Mouse (Mus musculus) intestine, postnatal 0 days (tissue): ENCODE data around the gene AL607142.1. TPM values are rescaled to one million over a fixed set of nuclear protein-coding genes. Genes with fewer than 3 reads are reported as not detected.
A peak's percentile ranks its signal among the peaks of the same experiment; 100 is the strongest.

Source experiments
- ATAC-seq: fragments of 200-750 bp; cut with Nextera tagmentation; 2 replicates; pipeline ENCODE4 v1.8.0; 2017; ENCODE audit warnings: mild to moderate bottlenecking, moderate TSS enrichment, moderate library complexity
- H3K27ac ChIP-seq: fragments of 300-500 bp; sonication (generic); 2 replicates; pipeline ENCODE4 v1.5.1; 2014; ENCODE audit warnings: mild to moderate bottlenecking, low read depth, low read length, moderate library complexity
- H3K27me3 ChIP-seq: fragments of 300-500 bp; sonication (generic); replicated peaks from 2 replicates; pipeline ENCODE4 v1.6.1; 2014; ENCODE audit warnings: low read length, mixed read lengths; ENCODE audit not compliant: control insufficient read depth, insufficient read depth
- H3K36me3 ChIP-seq: fragments of 300-500 bp; sonication (generic); 2 replicates; pipeline ENCODE4 v1.6.1; 2014; ENCODE audit warnings: mild to moderate bottlenecking, moderate library complexity; ENCODE audit not compliant: control insufficient read depth, insufficient read depth
- H3K4me1 ChIP-seq: fragments of 300-500 bp; sonication (generic); replicated peaks from 2 replicates; pipeline ENCODE4 v1.6.1; 2014; ENCODE audit warnings: antibody characterized with exemption, low read length, mixed read lengths; ENCODE audit not compliant: control insufficient read depth, insufficient read depth
- H3K4me2 ChIP-seq: fragments of 300-500 bp; sonication (generic); replicated peaks from 2 replicates; pipeline ENCODE4 v1.6.1; 2014; ENCODE audit warnings: low read depth, mild to moderate bottlenecking, moderate library complexity
- H3K4me3 ChIP-seq: fragments of 300-500 bp; sonication (generic); 2 replicates; pipeline ENCODE4 v1.5.1; 2014; ENCODE audit warnings: low read depth, low read length
- H3K9ac ChIP-seq: fragments of 300-500 bp; sonication (generic); 2 replicates; pipeline ENCODE4 v1.6.1; 2014; ENCODE audit warnings: mild to moderate bottlenecking, low read depth, low read length
- H3K9me3 ChIP-seq: fragments of 300-500 bp; sonication (generic); 2 replicates; pipeline ENCODE4 v1.6.1; 2016; ENCODE audit warnings: mixed run types; ENCODE audit not compliant: control insufficient read depth
- CTCF ChIP-seq: sonication (generic); IDR thresholded peaks from 2 replicates; pipeline ENCODE4 v1.5.1; 2016; ENCODE audit warnings: low read depth, mild to moderate bottlenecking, control low read depth, antibody characterized with exemption, moderate library complexity
- WGBS: fragments of 180-500 bp; shearing (Covaris S2); extraction: QIAGEN DNeasy Blood & Tissue Kit; methylation state at CpG from one replicate; pipeline ENCODE4 v1.1.7; 2014; 5-methylcytosine and 5-hydroxymethylcytosine counted together
- polyA plus RNA-seq: library from polyadenylated mRNA; unstranded; fragments of >200 nt; fragmentation: Nextera tagmentation; extraction: Ambion mirVana; gene quantifications from 2 replicates; pipeline ENCODE4 v1.2.1, GENCODE M21; 2015

The AL607142.1 gene
- polyA plus RNA-seq, 1 experiment from 2014 or later, result not detected

DNA sequence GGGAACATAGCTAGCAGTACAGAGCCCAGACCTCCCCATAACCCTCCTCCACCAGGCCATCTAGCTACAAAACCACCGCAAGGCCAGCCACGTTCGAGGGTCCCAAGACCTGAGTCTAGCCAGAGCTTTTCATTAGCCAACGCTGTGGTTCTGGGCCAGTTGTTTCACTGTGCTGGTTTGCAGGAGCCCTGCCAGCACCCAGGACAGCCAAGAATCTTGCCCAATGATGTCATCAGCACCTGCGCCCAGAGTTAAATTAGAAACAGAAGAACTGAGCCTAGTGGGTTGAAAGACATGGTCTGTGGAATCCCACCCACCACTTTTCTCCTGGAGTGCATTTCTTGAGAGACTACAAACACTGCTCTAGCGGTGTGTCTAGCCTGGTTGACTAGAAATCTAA, 61.3 kb downstream of the AL607142.1 start:
- H3K9me3 ChIP-seq, result no peaks in the 10 kb centered on the region
- no peaks in the 10 kb centered on the region for H3K36me3 ChIP-seq
- no peak overlapping the region for H3K4me3 ChIP-seq
- no peak overlapping the region for H3K27ac ChIP-seq
- no peak overlapping the region for H3K4me2 ChIP-seq
- no peak for ATAC-seq
- no peak for TF ChIP-seq CTCF
- H3K9ac ChIP-seq, result no peak overlapping the region
- 94% methylated on average over 6 of the region's 6 CpGs for WGBS
- H3K4me1 ChIP-seq, result no peaks in the 10 kb centered on the region
- H3K27me3 ChIP-seq, result no peaks in the 10 kb centered on the region

DNA sequence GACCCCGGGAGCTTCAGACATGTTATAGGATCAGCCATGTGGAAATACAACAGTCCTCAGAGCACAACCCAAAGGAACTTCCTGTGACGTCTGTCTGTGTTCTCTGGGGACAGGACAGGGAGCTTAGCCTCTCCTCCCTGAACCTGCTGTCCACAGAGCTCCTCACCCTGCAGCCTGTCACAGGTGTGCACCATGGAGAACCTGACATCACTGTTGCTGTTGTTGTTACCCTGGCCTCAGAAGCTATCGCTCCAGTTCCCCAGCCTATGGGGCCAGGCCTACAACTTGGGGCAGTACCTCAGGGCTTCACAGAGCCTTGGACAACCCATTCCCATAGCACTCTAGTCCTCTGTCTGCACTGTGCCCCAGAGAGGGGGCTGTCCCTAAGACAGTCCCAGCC, 62.5 kb downstream of the AL607142.1 start:
- 82% methylated on average over 3 of the region's 3 CpGs for WGBS
- no peaks in the 10 kb centered on the region for H3K27me3 ChIP-seq
- H3K27ac ChIP-seq, result no peak overlapping the region
- H3K4me2 ChIP-seq, result no peak overlapping the region
- ATAC-seq, result no peak
- H3K4me3 ChIP-seq, result no peak overlapping the region
- H3K9ac ChIP-seq, result no peak overlapping the region
- no peaks in the 10 kb centered on the region for H3K36me3 ChIP-seq
- no peaks in the 10 kb centered on the region for H3K9me3 ChIP-seq
- no peaks in the 10 kb centered on the region for H3K4me1 ChIP-seq
- TF ChIP-seq CTCF, result no peak

DNA sequence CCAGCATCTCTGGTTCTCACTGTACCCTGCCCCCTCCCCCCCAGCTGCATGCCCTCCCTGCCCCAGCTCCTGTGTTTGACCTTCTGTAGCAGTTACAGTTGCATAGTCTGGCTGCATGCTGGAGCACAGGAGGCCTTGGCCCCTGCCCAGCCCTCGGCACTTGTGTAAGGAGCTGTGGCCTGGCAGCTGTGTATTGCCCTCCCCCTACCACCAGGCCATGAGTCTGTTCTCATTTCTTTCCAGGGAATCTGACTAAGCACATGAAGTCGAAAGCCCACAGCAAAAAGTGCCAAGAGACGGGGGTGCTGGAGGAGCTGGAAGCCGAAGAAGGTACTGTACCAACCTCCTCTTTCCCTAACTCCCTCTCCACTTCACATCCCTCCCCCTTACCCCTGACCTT, 63.2 kb downstream of the AL607142.1 start:
- no peak overlapping the region for H3K4me3 ChIP-seq
- whole genome bisulfite sequencing, result 66% methylated on average over 4 of the region's 4 CpGs
- no peak overlapping the region for H3K27ac ChIP-seq
- H3K27me3 ChIP-seq, result no peaks in the 10 kb centered on the region
- TF ChIP-seq CTCF, result no peak
- no peak overlapping the region for H3K4me2 ChIP-seq
- H3K36me3 ChIP-seq, result no peaks in the 10 kb centered on the region
- no peak overlapping the region for H3K9ac ChIP-seq
- ATAC-seq, result no peak
- H3K4me1 ChIP-seq, result no peaks in the 10 kb centered on the region
- no peaks in the 10 kb centered on the region for H3K9me3 ChIP-seq

DNA sequence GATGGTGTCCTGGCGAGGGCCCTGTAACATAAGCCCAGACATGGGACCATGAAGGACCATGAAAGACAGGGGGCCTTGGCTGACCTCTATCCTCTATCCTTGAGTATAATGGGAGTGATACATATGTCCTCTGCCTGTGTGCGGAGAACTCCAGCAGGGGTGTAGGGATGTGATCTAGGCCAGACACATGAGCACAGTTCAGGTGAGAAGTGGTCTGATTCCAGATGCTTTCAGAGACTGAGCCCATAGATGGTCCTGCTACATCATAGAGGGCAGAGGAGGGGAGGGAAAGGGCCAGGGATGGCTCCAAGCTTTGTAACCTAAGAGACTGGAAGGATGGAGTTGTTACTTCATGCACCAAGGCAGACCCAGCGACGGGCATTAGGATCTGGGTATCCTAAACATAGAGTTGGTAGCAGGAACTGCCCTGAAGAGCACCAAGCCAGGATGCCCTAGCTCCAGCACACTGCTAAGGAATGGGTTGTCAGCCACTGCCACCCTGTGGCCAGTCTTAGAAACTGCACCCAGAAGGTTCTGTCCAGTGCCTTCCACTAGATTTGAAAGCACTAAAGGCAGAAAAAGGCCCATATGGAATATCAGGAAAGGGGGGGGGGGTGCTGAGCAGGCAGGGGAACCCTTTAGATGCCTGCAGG, 64.6 kb downstream of the AL607142.1 start:
- peak; percentile 94 for TF ChIP-seq CTCF
- Histone ChIP-seq H3K27me3 (no peaks in the 10 kb centered on the region), H3K9ac (no peak overlapping the region), H3K27ac (no peak overlapping the region), H3K4me1 (no peaks in the 10 kb centered on the region), H3K4me2 (no peak overlapping the region), H3K36me3 (no peaks in the 10 kb centered on the region; the same call in 1 of the 2 replicates), H3K4me3 (no peak overlapping the region), H3K9me3 (no peaks in the 10 kb centered on the region)
- no peak; the same call in 1 of the 2 replicates for ATAC-seq
- WGBS, result 51% methylated on average over 4 of the region's 4 CpGs

DNA sequence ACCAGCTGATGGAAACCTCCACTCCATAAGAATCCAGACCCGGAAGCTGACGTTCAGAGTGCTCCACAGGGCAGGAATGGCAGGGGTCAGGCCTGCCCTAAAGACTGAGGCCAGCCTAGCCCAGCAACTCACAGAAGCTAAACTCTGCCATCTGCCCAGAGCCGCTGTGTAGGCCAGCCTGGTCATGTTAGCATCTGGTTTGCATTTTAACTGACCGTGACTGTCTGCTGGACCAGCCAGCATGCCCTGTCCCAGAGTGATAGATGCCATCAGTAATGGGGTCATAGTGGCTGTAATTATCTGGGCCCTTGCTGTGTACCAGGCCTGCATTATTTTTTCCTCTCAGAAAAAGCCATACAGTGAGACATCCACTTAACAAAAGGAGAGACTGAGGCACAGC, 66.1 kb downstream of the AL607142.1 start:
- no peaks in the 10 kb centered on the region for H3K9me3 ChIP-seq
- H3K4me3 ChIP-seq, result no peak overlapping the region
- H3K27ac ChIP-seq, result no peak overlapping the region
- H3K4me1 ChIP-seq, result no peaks in the 10 kb centered on the region
- H3K27me3 ChIP-seq, result no peaks in the 10 kb centered on the region
- H3K9ac ChIP-seq, result no peak overlapping the region
- no peak for TF ChIP-seq CTCF
- no peak for ATAC-seq
- WGBS, result 91% methylated on average over 4 of the region's 4 CpGs
- no peak overlapping the region for H3K4me2 ChIP-seq
- no peaks in the 10 kb centered on the region; the same call in 1 of the 2 replicates for H3K36me3 ChIP-seq

DNA sequence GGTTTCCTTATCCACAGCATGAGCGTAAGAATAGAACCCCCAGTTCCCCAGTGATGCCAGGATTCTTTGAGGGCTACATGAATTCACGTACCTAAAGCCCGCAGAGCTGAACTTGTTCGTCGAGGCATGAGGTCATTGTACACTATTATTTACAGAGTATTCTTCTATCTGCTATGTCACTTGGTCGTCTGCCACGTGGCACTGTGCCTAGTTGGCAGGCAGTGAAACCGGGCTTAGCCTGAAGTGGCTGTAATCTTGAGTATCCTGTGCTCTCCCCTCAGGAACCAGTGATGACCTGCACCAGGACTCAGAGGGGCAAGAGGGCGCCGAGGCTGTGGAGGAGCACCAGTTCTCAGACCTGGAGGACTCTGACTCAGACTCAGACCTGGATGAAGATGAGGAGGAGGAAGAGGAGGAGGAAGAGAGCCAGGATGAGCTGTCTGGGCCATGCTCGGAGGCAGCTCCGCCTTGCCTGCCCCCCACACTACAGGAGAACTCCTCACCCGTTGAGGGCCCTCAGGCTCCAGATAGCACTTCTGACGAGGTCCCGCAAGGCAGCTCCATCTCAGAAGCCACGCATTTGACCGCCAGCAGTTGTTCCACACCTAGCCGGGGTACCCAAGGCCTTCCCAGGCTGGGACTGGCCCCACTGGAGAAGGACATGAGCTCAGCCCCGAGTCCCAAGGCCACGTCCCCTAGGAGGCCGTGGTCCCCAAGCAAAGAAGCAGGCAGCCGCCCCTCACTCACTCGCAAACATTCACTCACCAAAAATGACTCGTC, 66.8 kb downstream of the AL607142.1 start:
- Histone ChIP-seq H3K36me3 (no peaks in the 10 kb centered on the region; the same call in 1 of the 2 replicates), H3K4me1 (no peaks in the 10 kb centered on the region), H3K27me3 (no peaks in the 10 kb centered on the region), H3K4me2 (no peak overlapping the region), H3K27ac (no peak overlapping the region), H3K4me3 (no peak overlapping the region), H3K9ac (no peak overlapping the region), H3K9me3 (no peaks in the 10 kb centered on the region)
- WGBS, result 71% methylated on average over 24 of the region's 24 CpGs
- no peak for TF ChIP-seq CTCF
- no peak for ATAC-seq
